Mouse (Mus musculus) lung, adult 2 months (tissue): ENCODE data around the gene Neurod2.

ENCODE experiments used
- CTCF ChIP-seq: fragments of 200-500 bp; IDR thresholded peaks from 2 replicates; pipeline ENCODE4 v1.5.1; 2011; ENCODE audit warnings: mild to moderate bottlenecking, low read length, control low read depth; ENCODE audit not compliant: insufficient read depth
- POLR2A ChIP-seq: fragments of 200-500 bp; IDR thresholded peaks from 2 replicates; pipeline ENCODE4 v1.6.1; 2011; ENCODE audit warnings: low read depth, mild to moderate bottlenecking, control low read depth, low read length, borderline replicate concordance; ENCODE audit errors: extremely low read depth

GRCm38 (mm10) chr11:98284230-98284629, 45.2 kb downstream of the Neurod2 start:
- no peak for TF ChIP-seq CTCF
- TF ChIP-seq POLR2A = no peak
